Mouse (Mus musculus) CH12.LX (cell line): ENCODE data around the gene Focad. TPM values are rescaled to one million over a fixed set of nuclear protein-coding genes. Genes with fewer than 3 reads are reported as not detected.

Source experiments
- DNase-seq: peaks from one replicate; pipeline ENCODE4 v3.0.0-alpha.2; 2013; ENCODE audit errors: extremely low read depth
- H3K27ac ChIP-seq: 2 replicates; pipeline ENCODE4 v1.5.1; 2012; ENCODE audit warnings: low read depth, mild to moderate bottlenecking, control low read depth, moderate library complexity; ENCODE audit not compliant: insufficient read depth
- H3K27me3 ChIP-seq: replicated peaks from 2 replicates; pipeline ENCODE3; 2012; ENCODE audit warnings: inconsistent platforms
- H3K36me3 ChIP-seq, 2 experiments: replicated peaks in 1 of 2; 2 replicates each; pipeline versions ENCODE3 to v1.6.1; 2012; ENCODE audit warnings: inconsistent platforms in 1 of 2, low read length in 1 of 2, mild to moderate bottlenecking in 1 of 2, mixed read lengths in 1 of 2, moderate library complexity in 1 of 2; ENCODE audit not compliant: control insufficient read depth in 1 of 2, insufficient read depth in 1 of 2
- H3K4me1 ChIP-seq, 2 experiments: 2 replicates each; pipeline ENCODE4 v1.6.1; 2012; ENCODE audit warnings: inconsistent platforms in 1 of 2, moderate library complexity in 1 of 2; ENCODE audit not compliant: insufficient read depth in 2 of 2, control insufficient read depth in 1 of 2
- H3K4me2 ChIP-seq: 2 replicates; pipeline ENCODE4 v1.6.1; 2012; ENCODE audit warnings: low read depth, mild to moderate bottlenecking, control low read depth; ENCODE audit not compliant: poor library complexity, insufficient read depth, severe bottlenecking
- H3K4me3 ChIP-seq, 3 experiments: fragments of 150-350 bp in 1 of 3; sonication (generic) in 1 of 3; replicated peaks in 1 of 3; 2 replicates each; pipeline versions ENCODE3 to v1.5.1; 2011 to 2012; ENCODE audit warnings: low read depth in 2 of 3, low read length in 2 of 3, mild to moderate bottlenecking in 2 of 3, moderate library complexity in 2 of 3, control low read depth in 1 of 3, improper control_type of control experiment in 1 of 3, inconsistent platforms in 1 of 3, mixed read lengths in 1 of 3; ENCODE audit not compliant: poor library complexity in 1 of 3
- H3K79me2 ChIP-seq: replicated peaks from 2 replicates; pipeline ENCODE4 v1.6.1; 2012; ENCODE audit warnings: mild to moderate bottlenecking, moderate library complexity; ENCODE audit not compliant: control insufficient read depth, poor library complexity, insufficient read depth, severe bottlenecking; ENCODE audit errors: extremely low read depth
- H3K9ac ChIP-seq: 2 replicates; pipeline ENCODE4 v1.6.1; 2012; ENCODE audit warnings: low read depth, mild to moderate bottlenecking, control low read depth, moderate library complexity; ENCODE audit not compliant: insufficient read depth
- H3K9me3 ChIP-seq: replicated peaks from 2 replicates; pipeline ENCODE3; 2012; ENCODE audit warnings: low read length, inconsistent platforms, mixed read lengths
- BHLHE40 ChIP-seq: IDR thresholded peaks from 2 replicates; pipeline ENCODE4 v1.6.1; 2011; ENCODE audit warnings: mild to moderate bottlenecking, low read depth, low read length, improper control_type of control experiment
- CHD2 ChIP-seq: IDR thresholded peaks from 2 replicates; pipeline ENCODE4 v1.6.1; 2011; ENCODE audit warnings: low read length, improper control_type of control experiment
- E2F4 ChIP-seq: IDR thresholded peaks from 2 replicates; pipeline ENCODE4 v1.6.1; 2011; ENCODE audit warnings: low read depth, low read length, improper control_type of control experiment; ENCODE audit not compliant: insufficient replicate concordance
- ETS1 ChIP-seq: conservative IDR thresholded peaks from 2 replicates; pipeline ENCODE4 v1.6.1; 2012; ENCODE audit warnings: low read depth, mild to moderate bottlenecking, inconsistent platforms, low read length, improper control_type of control experiment, moderate library complexity
- GABPA ChIP-seq: IDR thresholded peaks from 2 replicates; pipeline ENCODE4 v1.6.1; 2012; ENCODE audit warnings: low read depth, low read length, improper control_type of control experiment, inconsistent platforms; ENCODE audit not compliant: insufficient replicate concordance
- IRF4 ChIP-seq: IDR thresholded peaks from 2 replicates; pipeline ENCODE4 v1.6.1; 2014; ENCODE audit warnings: low read depth, mild to moderate bottlenecking, inconsistent platforms, low read length, improper control_type of control experiment
- JUN ChIP-seq: IDR thresholded peaks from 2 replicates; pipeline ENCODE4 v1.6.1; 2011; ENCODE audit warnings: low read depth, mild to moderate bottlenecking, low read length, improper control_type of control experiment, moderate library complexity; ENCODE audit not compliant: insufficient read depth
- MAFK ChIP-seq: IDR thresholded peaks from 2 replicates; pipeline ENCODE4 v1.6.1; 2011; ENCODE audit warnings: low read length, improper control_type of control experiment; ENCODE audit not compliant: insufficient replicate concordance
- MAX ChIP-seq: IDR thresholded peaks from 2 replicates; pipeline ENCODE4 v1.6.1; 2011; ENCODE audit warnings: low read length, improper control_type of control experiment
- MEF2A ChIP-seq: IDR thresholded peaks from 2 replicates; pipeline ENCODE4 v1.6.1; 2014; ENCODE audit warnings: low read depth, mild to moderate bottlenecking, inconsistent platforms, low read length, improper control_type of control experiment, borderline replicate concordance
- NELFE ChIP-seq: IDR thresholded peaks from 2 replicates; pipeline ENCODE4 v1.6.1; 2011; ENCODE audit warnings: low read depth, low read length, improper control_type of control experiment
- POLR2A ChIP-seq: IDR thresholded peaks from 2 replicates; pipeline ENCODE4 v1.6.1; 2011; ENCODE audit warnings: low read depth, mild to moderate bottlenecking, improper control_type of control experiment, low read length
- POLR2AphosphoS2 ChIP-seq: IDR thresholded peaks from 2 replicates; pipeline ENCODE4 v1.6.1; 2011; ENCODE audit warnings: low read depth, low read length, improper control_type of control experiment
- SIN3A ChIP-seq: IDR thresholded peaks from 2 replicates; pipeline ENCODE4 v1.6.1; 2012; ENCODE audit warnings: low read length, improper control_type of control experiment, inconsistent platforms
- TBP ChIP-seq: conservative IDR thresholded peaks from 2 replicates; pipeline ENCODE4 v1.6.1; 2011; ENCODE audit warnings: low read depth, low read length, improper control_type of control experiment
- UBTF ChIP-seq: IDR thresholded peaks from 2 replicates; pipeline ENCODE4 v1.6.1; 2012; ENCODE audit warnings: low read depth, mild to moderate bottlenecking, inconsistent platforms, low read length, improper control_type of control experiment, moderate library complexity
- USF1 ChIP-seq: IDR thresholded peaks from 2 replicates; pipeline ENCODE4 v1.6.1; 2014; ENCODE audit warnings: low read depth, mild to moderate bottlenecking, inconsistent platforms, low read length, improper control_type of control experiment
- ZC3H11A ChIP-seq: IDR thresholded peaks from 2 replicates; pipeline ENCODE4 v1.6.1; 2012; ENCODE audit warnings: low read depth, mild to moderate bottlenecking, inconsistent platforms, low read length, improper control_type of control experiment
- ZNF384 ChIP-seq: IDR thresholded peaks from 2 replicates; pipeline ENCODE4 v1.6.1; 2012; ENCODE audit warnings: low read depth, low read length, improper control_type of control experiment, inconsistent platforms
- dilution Hi-C: fragments of 300-500 bp; cut with MboI; formaldehyde crosslinking; loops from 2 replicates; pipeline ENCODE4 v1.14.3; 2020; ENCODE audit warnings: low sequenced_read_pairs; ENCODE audit not compliant: extremely low pct_unique_long_range_greater_than_20kb, extremely low pct_ligation_motif_present
- in situ Hi-C: fragments of 300-500 bp; cut with MboI; formaldehyde crosslinking; loops from 3 replicates; pipeline ENCODE4 v1.14.3; 2019; ENCODE audit warnings: low sequenced_read_pairs, low pct_ligation_motif_present, low pct_unique_long_range_greater_than_20kb, mixed read lengths
- polyA plus RNA-seq: library from polyadenylated mRNA; unstranded; fragments of >175 nt; gene quantifications from 2 replicates; pipeline ENCODE4 v1.2.1, GENCODE M21; 2012; ENCODE audit warnings: low read depth; ENCODE audit not compliant: insufficient read length
- total RNA-seq, 2 experiments: library from RNA; depleted of rRNA; stranded (reverse); fragments of 300-350 nt in 1 of 2; fragments of >200 nt in 1 of 2; gene quantifications; 2 replicates each; pipeline ENCODE4 v1.2.3; 2012 to 2014

The Focad gene
- total and polyA plus RNA-seq, 3 experiments, result 17.3 to 18.9 (median 18.2) TPM

DNA sequence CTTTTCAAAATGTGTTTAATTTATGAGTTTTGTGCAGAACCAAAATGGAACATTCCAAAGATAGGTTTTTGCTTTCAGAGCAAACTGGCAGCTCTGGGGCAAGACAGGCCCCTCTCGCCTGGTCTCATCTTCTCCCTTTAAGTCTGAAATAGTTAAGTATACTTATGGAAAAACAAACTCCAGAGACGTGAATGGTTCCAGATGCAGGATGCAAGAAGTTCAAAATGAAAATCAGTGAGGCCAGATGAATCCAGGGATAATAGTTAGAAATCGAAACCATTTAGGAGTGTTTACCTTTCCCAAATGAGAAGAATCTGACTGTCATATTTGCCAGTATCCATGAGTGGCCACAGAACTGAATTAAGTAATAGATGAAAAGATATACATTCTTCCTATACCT is 342.7 kb downstream of the Focad start:
- Histone ChIP-seq H3K4me2 (no peak overlapping the region), H3K36me3 (no peaks in the 10 kb centered on the region), H3K79me2 (no peaks in the 10 kb centered on the region), H3K4me3 (no peak overlapping the region), H3K27me3 (no peaks in the 10 kb centered on the region), H3K9ac (no peak overlapping the region), H3K4me1 (peaks cover 3 to 26% of the 10 kb centered on the region in 2 experiments; a peak in 2 of 4 replicates), H3K27ac (no peak overlapping the region), H3K9me3 (no peaks in the 10 kb centered on the region)
- in situ Hi-C loops (no loop called here), dilution Hi-C loops (no loop called here)
- DNase-seq, result no peak
- TF ChIP-seq SIN3A (no peak), BHLHE40 (no peak), USF1 (no peak), POLR2A (no peak), JUN (no peak), GABPA (no peak), ZC3H11A (no peak), MAX (no peak), MAFK (no peak), E2F4 (no peak)

DNA sequence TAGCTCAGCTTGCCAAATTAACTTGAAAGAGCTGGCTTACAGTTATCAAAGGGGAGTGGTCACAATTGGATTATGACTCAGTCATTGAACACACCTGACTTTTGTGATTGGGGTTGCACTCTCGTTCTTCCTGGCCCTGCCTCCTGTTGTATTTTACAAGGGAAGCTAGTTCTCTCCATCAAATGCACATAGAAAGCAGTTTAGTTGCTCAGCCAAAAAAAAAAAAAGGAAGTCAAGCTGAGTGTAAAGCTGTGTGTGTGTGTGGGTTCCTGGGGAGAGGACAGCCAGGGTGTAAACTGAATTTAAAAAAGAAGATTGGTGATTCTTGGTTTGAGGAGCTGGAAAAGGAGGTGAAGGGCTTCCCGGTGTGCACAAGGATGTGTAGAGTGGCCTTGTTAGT is 343.5 kb downstream of the Focad start:
- H3K4me3 ChIP-seq, result no peak overlapping the region
- H3K27me3 ChIP-seq, result no peaks in the 10 kb centered on the region
- H3K9ac ChIP-seq, result no peak overlapping the region
- H3K4me1 ChIP-seq, result peaks cover 3 to 19% of the 10 kb centered on the region in 2 experiments; a peak in 2 of 4 replicates
- H3K79me2 ChIP-seq, result no peaks in the 10 kb centered on the region
- H3K4me2 ChIP-seq, result no peak overlapping the region
- no peak overlapping the region for H3K27ac ChIP-seq
- no peak for DNase-seq
- in situ Hi-C loops (no loop called here), dilution Hi-C loops (no loop called here)
- no peaks in the 10 kb centered on the region for H3K36me3 ChIP-seq
- TF ChIP-seq ZNF384, result peak; percentile 35; the same call in 1 of the 2 replicates
- TF ChIP-seq MAFK, result no peak
- H3K9me3 ChIP-seq, result no peaks in the 10 kb centered on the region

DNA sequence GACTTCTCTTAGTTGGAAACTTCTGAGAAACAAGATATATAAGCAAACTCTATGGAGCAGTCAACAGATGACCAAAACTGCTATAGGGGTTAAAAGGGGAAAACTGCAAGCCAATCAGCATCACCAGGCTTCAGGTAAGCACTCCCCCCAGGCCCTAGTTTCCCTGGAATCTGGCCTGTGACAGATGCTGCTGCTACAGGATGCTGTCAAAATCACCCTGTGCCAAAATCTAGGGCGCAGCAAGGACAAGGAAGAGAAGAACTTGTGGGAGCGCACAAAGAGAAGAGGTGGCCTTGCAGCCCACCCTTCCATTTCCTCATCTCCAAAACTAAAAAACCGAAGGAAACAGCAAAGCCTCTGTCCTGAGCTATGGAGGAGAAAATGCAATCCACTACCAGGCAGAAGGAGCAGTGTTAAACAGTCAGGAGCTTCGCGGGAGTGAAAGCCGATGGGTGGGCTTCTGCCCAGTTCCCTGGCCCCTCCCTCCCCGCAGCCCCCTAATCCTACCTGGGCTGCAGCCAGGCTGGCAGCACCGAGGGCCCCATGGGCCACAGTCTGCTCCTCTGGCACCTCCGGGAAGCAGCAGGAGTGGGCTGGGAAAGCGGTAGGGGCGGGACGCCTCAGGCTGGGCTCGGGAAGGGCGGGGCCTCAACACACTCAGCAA is 344.0 kb downstream of the Focad start, which contains the start of gene Hacd4:
Gene Hacd4 (minus strand): TSS at position 603 of the 664 bp plus-strand sequence.
- dilution Hi-C loops, result no loop called here
- H3K9me3 ChIP-seq, result no peaks in the 10 kb centered on the region
- peaks cover 3 to 19% of the 10 kb centered on the region in 2 experiments; a peak in 2 of 4 replicates for H3K4me1 ChIP-seq
- no peak within 1 kb of the TSS for H3K9ac ChIP-seq
- H3K4me2 ChIP-seq, result no peak within 1 kb of the TSS
- DNase-seq, result no peak
- no peaks in the 10 kb centered on the region for H3K36me3 ChIP-seq
- no peaks in the 10 kb centered on the region for H3K79me2 ChIP-seq
- TF ChIP-seq JUN, result no peak
- no peak for TF ChIP-seq BHLHE40
- TF ChIP-seq CHD2, result no peak
- TF ChIP-seq MAFK, result no peak
- TF ChIP-seq ZC3H11A, result no peak
- no peak for TF ChIP-seq TBP
- TF ChIP-seq MEF2A, result no peak
- TF ChIP-seq ETS1, result no peak
- no peak for TF ChIP-seq UBTF
- TF ChIP-seq IRF4, result no peak
- no peak for TF ChIP-seq MAX
- TF ChIP-seq POLR2AphosphoS2, result no peak
- no peak for TF ChIP-seq NELFE
- no peaks in the 10 kb centered on the region for H3K27me3 ChIP-seq
- H3K27ac ChIP-seq, result no peak within 1 kb of the TSS
- in situ Hi-C loops, result no loop called here
- no peak within 1 kb of the TSS for H3K4me3 ChIP-seq
